ENCODE assay signal across 1 mouse cellular context in the genomic region with DNA sequence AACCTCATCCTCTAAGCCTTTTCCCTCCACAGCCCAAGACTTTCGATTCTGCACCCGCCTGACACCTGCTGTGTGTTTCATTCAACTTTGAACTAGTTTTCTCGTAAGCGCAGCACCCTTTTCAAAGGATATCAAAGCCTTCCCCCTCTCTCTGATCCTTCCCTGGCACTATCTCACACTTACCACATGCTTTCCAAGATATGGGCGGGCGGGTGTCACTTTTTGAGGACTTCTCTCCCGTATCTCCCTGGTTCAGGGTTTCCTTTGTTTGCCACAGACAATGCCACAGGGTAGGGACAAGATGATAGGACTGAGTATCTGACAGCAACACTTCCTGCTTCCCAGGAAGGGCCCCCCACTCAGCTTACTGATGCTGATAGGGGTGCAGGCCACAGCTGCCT.
A peak's percentile ranks its signal among the peaks of the same experiment; 100 is the strongest.
TF ChIP-seq lines count a peak whose summit lies in the region.

No protein-coding gene starts in this region.

TF ChIP-seq in MEL, 35 proteins besides CTCF, POLR2A, EP300 and RAD21 (continued from another document):
- TF ChIP-seq MYC (IDR thresholded peaks at IDR 0.05; ENCODE audit: low read depth, low read length), result peak; percentile 76; the same call in 1 of the 2 replicates
- peak; percentile 45; the same call in 1 of the 2 replicates for TF ChIP-seq USF1 (IDR thresholded peaks at IDR 0.05; ENCODE audit: low read depth, low read length)
- peak; percentile 77 for TF ChIP-seq MXI1 (IDR thresholded peaks at IDR 0.05; ENCODE audit: low read depth, low read length)
- peak; percentile 83 for TF ChIP-seq MAX (IDR thresholded peaks at IDR 0.05; ENCODE audit: low read length)
- TF ChIP-seq RCOR1 (IDR thresholded peaks at IDR 0.05; ENCODE audit: low read depth, low read length), result peak; percentile 94
- TF ChIP-seq ZC3H11A (IDR thresholded peaks at IDR 0.05; ENCODE audit: low read depth, low read length), result no peak
- TF ChIP-seq MYB (IDR thresholded peaks at IDR 0.05; ENCODE audit: low read depth, low read length), result peak; percentile 77
- TF ChIP-seq UBTF (IDR thresholded peaks at IDR 0.05; ENCODE audit: borderline replicate concordance, insufficient read depth, low read depth, low read length), result no peak
- TF ChIP-seq BHLHE40 (IDR thresholded peaks at IDR 0.05; ENCODE audit: borderline replicate concordance, low read depth, low read length), result peak; percentile 81
- TF ChIP-seq USF2 (IDR thresholded peaks at IDR 0.05; ENCODE audit: borderline replicate concordance in 1 of 2, insufficient read depth in 1 of 2, low read depth in 1 of 2, low read length in 2 of 2), result no peak
TF ChIP-seq in MEL: peak in this region for 27.
